Mouse (Mus musculus) kidney, postnatal 0 days (tissue): Measurements from ENCODE around the gene Olfr1443. TPM values are rescaled to one million over a fixed set of nuclear protein-coding genes. Genes with fewer than 3 reads are reported as not detected.

Source experiments
- ATAC-seq: fragments of 200-750 bp; cut with Nextera tagmentation; replicated peaks from 2 replicates; pipeline ENCODE4 v1.8.0; 2017; ENCODE audit warnings: low read depth, moderate number of reproducible peaks, moderate TSS enrichment, moderate library complexity; ENCODE audit not compliant: low FRiP score
- DNase-seq: peaks from one replicate; pipeline ENCODE4 v3.0.0-alpha.2; 2016; ENCODE audit warnings: low spot score
- H3K27ac ChIP-seq: fragments of 300-500 bp; sonication (generic); 2 replicates; pipeline ENCODE4 v1.5.1; 2014; ENCODE audit warnings: mild to moderate bottlenecking
- H3K27me3 ChIP-seq: fragments of 300-500 bp; sonication (generic); 2 replicates; pipeline ENCODE4 v1.6.1; 2014; ENCODE audit warnings: low read length, mixed read lengths; ENCODE audit not compliant: insufficient read depth
- H3K36me3 ChIP-seq: fragments of 300-500 bp; sonication (generic); 2 replicates; pipeline ENCODE4 v1.6.1; 2014; ENCODE audit warnings: low read length, mixed read lengths; ENCODE audit not compliant: insufficient read depth
- H3K4me1 ChIP-seq: fragments of 300-500 bp; sonication (generic); replicated peaks from 2 replicates; pipeline ENCODE4 v1.6.1; 2014; ENCODE audit warnings: antibody characterized with exemption, low read length, mixed read lengths; ENCODE audit not compliant: insufficient read depth
- H3K4me2 ChIP-seq: fragments of 300-500 bp; sonication (generic); 2 replicates; pipeline ENCODE4 v1.6.1; 2014; ENCODE audit warnings: mild to moderate bottlenecking, low read length, moderate library complexity, mixed read lengths
- H3K4me3 ChIP-seq: fragments of 300-500 bp; sonication (generic); replicated peaks from 2 replicates; pipeline ENCODE4 v1.5.1; 2014; ENCODE audit warnings: low read depth, low read length
- H3K9ac ChIP-seq: fragments of 300-500 bp; sonication (generic); 2 replicates; pipeline ENCODE4 v1.6.1; 2014; ENCODE audit warnings: low read depth, low read length
- H3K9me3 ChIP-seq: fragments of 300-500 bp; sonication (generic); replicated peaks from 2 replicates; pipeline ENCODE4 v1.6.1; 2016; ENCODE audit warnings: low read length, inconsistent platforms, mixed read lengths
- CTCF ChIP-seq: IDR thresholded peaks from 2 replicates; pipeline ENCODE4 v1.5.1; 2016; ENCODE audit warnings: antibody characterized with exemption, low read depth, mild to moderate bottlenecking, moderate library complexity
- WGBS: fragments of 180-500 bp; shearing (Covaris S2); extraction: QIAGEN DNeasy Blood & Tissue Kit; methylation state at CpG from one replicate; pipeline ENCODE4 v1.1.7; 2014; 5-methylcytosine and 5-hydroxymethylcytosine counted together
- polyA plus RNA-seq: library from polyadenylated mRNA; unstranded; fragments of >200 nt; fragmentation: Nextera tagmentation; extraction: Ambion mirVana; gene quantifications from 2 replicates; pipeline ENCODE4 v1.2.1, GENCODE M21; 2015

The Olfr1443 gene
- polyA plus RNA-seq, 1 experiment from 2014 or later: not detected

GRCm38 (mm10) chr19:12722308-12722707 is 44.4 kb downstream of the Olfr1443 start:
- Histone ChIP-seq H3K9me3 (no peaks in the 10 kb centered on the region), H3K4me2 (no peak overlapping the region), H3K36me3 (no peaks in the 10 kb centered on the region), H3K27me3 (no peaks in the 10 kb centered on the region), H3K4me3 (no peak overlapping the region), H3K9ac (no peak overlapping the region), H3K4me1 (no peaks in the 10 kb centered on the region), H3K27ac (no peak overlapping the region)
- no peak for ATAC-seq
- TF ChIP-seq CTCF: peak; percentile 48; the same call in 1 of the 2 replicates
- DNase-seq: peak; percentile 10
- WGBS: 93% methylated on average over 2 of the region's 3 CpGs

- DNase-seq (no peak), ATAC-seq (no peak)
- Histone ChIP-seq H3K36me3 (no peaks in the 10 kb centered on the region), H3K9ac (no peak overlapping the region), H3K27ac (no peak overlapping the region), H3K4me1 (no peaks in the 10 kb centered on the region), H3K4me2 (no peak overlapping the region), H3K4me3 (no peak overlapping the region), H3K9me3 (no peaks in the 10 kb centered on the region), H3K27me3 (no peaks in the 10 kb centered on the region)
- 80% methylated on average over 1 of the region's 1 CpGs for WGBS
- TF ChIP-seq CTCF: no peak
Measured at GRCm38 (mm10) chr19:12725851-12726250, 47.9 kb downstream of the Olfr1443 start.

GRCm38 (mm10) chr19:12731036-12731435 is 53.1 kb downstream of the Olfr1443 start:
- no peak for ATAC-seq
- H3K4me3 ChIP-seq: no peak overlapping the region
- H3K27me3 ChIP-seq: no peaks in the 10 kb centered on the region
- H3K9ac ChIP-seq: no peak overlapping the region
- no peaks in the 10 kb centered on the region for H3K4me1 ChIP-seq
- H3K27ac ChIP-seq: no peak overlapping the region
- no peaks in the 10 kb centered on the region for H3K9me3 ChIP-seq
- WGBS: 65% methylated on average over 1 of the region's 1 CpGs
- no peak overlapping the region for H3K4me2 ChIP-seq
- no peaks in the 10 kb centered on the region for H3K36me3 ChIP-seq
- TF ChIP-seq CTCF: no peak
- DNase-seq: no peak

GRCm38 (mm10) chr19:12731950-12732349 is 54.0 kb downstream of the Olfr1443 start:
- H3K9me3 ChIP-seq: no peaks in the 10 kb centered on the region
- H3K36me3 ChIP-seq: no peaks in the 10 kb centered on the region
- no peak for ATAC-seq
- H3K27ac ChIP-seq: no peak overlapping the region
- no peak overlapping the region for H3K4me3 ChIP-seq
- H3K4me1 ChIP-seq: no peaks in the 10 kb centered on the region
- DNase-seq: no peak
- H3K4me2 ChIP-seq: no peak overlapping the region
- 85% methylated on average over 2 of the region's 2 CpGs for WGBS
- H3K9ac ChIP-seq: no peak overlapping the region
- no peaks in the 10 kb centered on the region for H3K27me3 ChIP-seq
- no peak for TF ChIP-seq CTCF

Other genes with a start within 250 kb of the Olfr1443 start
- 0.56 and 0.74 TPM in 2 replicates for gene Mpeg1, start 217.3 kb upstream of the Olfr1443 start, polyA plus RNA-seq
- gene Dtx4, start 176.7 kb upstream of the Olfr1443 start, polyA plus RNA-seq: 5.0 and 5.6 TPM in 2 replicates
- 10.7 and 14.6 TPM in 2 replicates for gene Fam111a, start 132.4 kb upstream of the Olfr1443 start, polyA plus RNA-seq
- 0.33 and 0.46 TPM in 2 replicates for gene Gm4952, start 78.1 kb upstream of the Olfr1443 start, polyA plus RNA-seq
- gene Glyat, start 44.8 kb upstream of the Olfr1443 start, polyA plus RNA-seq: 37.0 and 41.7 TPM in 2 replicates
- gene Olfr1442, start 7.7 kb upstream of the Olfr1443 start, polyA plus RNA-seq: 0.11 and 0.18 TPM in 2 replicates
- 138 and 140 TPM in 2 replicates for gene Keg1, start 17.7 kb downstream of the Olfr1443 start, polyA plus RNA-seq
- gene Cntf, start 87.5 kb downstream of the Olfr1443 start, polyA plus RNA-seq: 4.9 TPM in 2 replicates
- gene Zfp91, start 118.0 kb downstream of the Olfr1443 start, polyA plus RNA-seq: 15.3 TPM in 2 replicates
- 2.2 TPM in 2 replicates for gene Lpxn, start 118.1 kb downstream of the Olfr1443 start, polyA plus RNA-seq
- gene Gm5244, start 168.6 kb downstream of the Olfr1443 start, polyA plus RNA-seq: not detected in 2 replicates
- gene Olfr1444, start 179.2 kb downstream of the Olfr1443 start, polyA plus RNA-seq: not detected in 2 replicates
- gene Olfr1445, start 205.7 kb downstream of the Olfr1443 start, polyA plus RNA-seq: not detected in 2 replicates
- gene Olfr1446, start 215.4 kb downstream of the Olfr1443 start, polyA plus RNA-seq: not detected in 2 replicates
- gene Olfr1447, start 225.6 kb downstream of the Olfr1443 start, polyA plus RNA-seq: not detected in 2 replicates
- not detected in 2 replicates for gene Olfr1448, start 246.3 kb downstream of the Olfr1443 start, polyA plus RNA-seq